Mouse (Mus musculus): ENCODE results near the gene Olfr194.
"Not testable (repeated sequence)": the region's sequence is repeated elsewhere in the genome, so short reads cannot be mapped to it uniquely, and the experiment has no call there.

Olfr194 gene

DNA sequence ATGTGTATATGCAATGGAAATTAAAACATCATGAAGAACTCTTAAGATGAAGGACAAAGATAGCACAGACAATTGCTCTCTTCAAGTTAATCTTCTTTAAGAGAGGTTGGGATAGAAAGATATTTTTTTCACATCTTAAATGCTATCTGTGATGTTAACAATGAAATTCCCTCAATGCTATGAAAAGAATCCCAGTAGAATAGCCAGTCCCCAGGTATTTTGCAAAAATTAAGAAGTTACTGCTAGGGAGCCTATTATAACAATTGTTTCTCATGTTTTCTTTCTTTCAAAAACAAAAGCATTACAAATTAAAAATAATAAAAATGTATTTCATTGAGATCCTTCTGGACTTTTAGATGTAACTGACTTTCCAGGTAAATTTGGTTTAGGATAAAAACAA, at the start of gene Olfr194:
TSS of gene Olfr194 (minus strand) at position 101 of the 400 bp plus-strand sequence.
- no peak for DNase-seq (ENCODE audit: inconsistent ontology term)

DNA sequence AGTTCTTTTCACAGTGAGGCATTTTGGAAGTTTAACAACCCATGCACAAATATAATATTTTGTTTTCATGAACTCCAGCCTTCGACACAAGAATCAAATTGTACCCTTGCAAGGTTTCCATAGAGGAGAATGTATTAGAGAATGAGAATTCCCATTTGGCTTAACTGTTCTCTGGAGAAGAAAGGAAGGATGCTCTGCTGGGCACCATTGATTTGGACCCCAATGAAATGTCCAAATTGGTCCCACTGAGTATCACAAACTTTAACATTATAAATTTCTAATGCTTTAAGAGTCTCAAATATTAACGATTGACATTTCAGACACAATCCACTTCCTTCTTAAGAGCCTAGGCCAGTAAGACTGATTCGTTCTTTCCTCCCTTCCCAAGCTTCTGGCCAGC, 49.5 kb upstream of the Olfr194 start, which contains the start of gene Olfr196:
TSS of gene Olfr196 (minus strand) at position 101 of the 400 bp plus-strand sequence.
- DNase-seq (ENCODE audit: inconsistent ontology term), result no peak

DNA sequence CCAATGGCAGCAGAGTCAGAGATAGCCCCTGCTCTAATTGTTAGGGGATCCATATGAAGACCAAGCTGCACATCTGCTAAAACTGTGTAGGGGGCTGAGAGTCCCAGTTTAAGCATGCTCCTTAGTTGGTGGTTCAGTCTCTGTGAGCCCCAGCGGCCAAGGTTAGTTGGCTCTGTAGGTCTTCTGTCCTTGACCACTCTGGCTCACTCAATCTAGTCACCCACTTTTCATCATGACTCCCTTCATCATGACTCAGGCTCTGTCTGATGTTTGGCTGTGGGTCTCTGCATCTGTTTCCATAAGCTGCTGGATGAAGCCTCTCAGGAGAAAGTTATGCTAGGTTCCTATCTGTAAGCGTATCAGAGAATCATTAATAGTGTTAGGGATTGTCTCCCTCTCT, 31.1 kb upstream of the Olfr194 start:
- no peak for DNase-seq (ENCODE audit: inconsistent ontology term)

DNA sequence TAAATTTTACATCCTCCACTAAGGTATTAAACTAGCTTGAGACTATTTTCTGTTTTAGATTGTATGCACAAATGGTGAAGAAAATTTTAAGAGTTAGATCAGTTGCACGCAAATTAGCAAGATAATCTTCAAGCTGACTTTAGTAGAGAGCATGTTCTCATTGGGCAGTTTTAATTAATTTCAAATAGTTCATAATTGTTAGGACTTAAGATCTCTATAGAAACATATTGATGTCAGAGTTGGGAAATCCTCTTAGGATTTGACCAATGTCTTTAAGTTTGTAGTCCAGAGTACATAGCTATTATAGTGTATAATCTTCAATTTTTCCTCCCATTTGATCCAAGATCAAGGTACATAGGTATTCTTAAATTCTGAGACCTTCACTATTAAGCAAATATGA, 25.9 kb upstream of the Olfr194 start, which contains the start of gene Olfr195:
TSS of gene Olfr195 (plus strand) at position 301 of the 400 bp plus-strand sequence.
- DNase-seq (ENCODE audit: inconsistent ontology term), result no peak

DNA sequence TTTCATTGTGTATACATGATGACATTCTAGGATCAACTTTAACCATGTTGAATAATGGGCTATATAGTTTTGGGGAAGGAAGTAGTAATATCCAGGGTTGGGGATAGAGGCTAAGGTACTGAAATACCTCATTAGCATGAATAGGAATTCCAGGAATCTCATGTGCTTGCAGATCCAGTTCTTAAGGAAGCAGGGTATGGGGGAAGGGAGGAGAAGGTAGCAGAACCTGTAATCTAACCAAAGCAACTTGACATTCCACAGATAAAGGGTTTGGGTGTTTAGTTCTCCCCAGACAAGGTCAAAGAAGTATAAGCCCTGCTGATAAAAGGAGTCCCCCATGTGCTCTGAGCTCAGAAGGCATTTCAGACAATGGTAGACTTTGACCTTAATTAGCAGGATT, 20.2 kb upstream of the Olfr194 start:
- no peak for DNase-seq (ENCODE audit: inconsistent ontology term)

DNA sequence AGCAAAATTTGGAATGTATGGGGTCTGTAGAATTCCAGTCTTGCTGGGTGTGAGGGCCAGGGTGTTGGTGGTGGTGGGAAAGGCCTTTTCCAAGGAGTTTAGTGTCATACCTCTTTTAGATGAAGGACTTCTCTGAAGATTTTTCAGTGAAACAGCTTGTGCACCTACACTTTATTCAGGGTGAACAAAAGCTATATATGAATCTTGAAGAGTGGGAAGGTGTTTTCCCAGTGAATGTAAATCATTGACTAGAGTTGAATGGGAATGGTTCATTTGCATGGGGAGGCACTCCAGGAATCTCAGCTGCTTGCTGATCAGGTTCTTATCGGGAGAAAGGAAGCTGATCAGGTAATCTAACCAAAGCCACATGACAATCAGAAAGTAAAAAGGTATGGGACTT, 9.9 kb upstream of the Olfr194 start:
- DNase-seq (ENCODE audit: inconsistent ontology term), result no peak

DNA sequence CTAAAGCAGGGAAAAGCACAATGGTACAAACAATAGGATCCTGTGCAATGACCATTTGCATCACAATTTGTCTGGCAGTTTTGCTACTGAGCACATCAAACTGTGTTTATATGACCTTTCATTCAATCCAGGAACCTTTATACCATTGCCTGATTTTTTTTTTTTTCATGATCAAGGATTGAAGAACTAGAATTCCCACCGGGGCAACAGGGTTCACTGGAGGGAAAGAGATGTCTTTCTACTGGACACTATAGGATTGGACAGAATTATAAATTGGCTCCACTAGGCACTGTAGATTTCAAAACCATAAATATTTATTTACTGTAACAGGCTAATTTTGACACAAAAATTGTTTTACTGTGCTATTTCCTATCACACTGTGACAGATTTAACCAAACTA, 9.1 kb downstream of the Olfr194 start, which contains the start of gene Olfr193:
TSS of gene Olfr193 (minus strand) at position 101 of the 400 bp plus-strand sequence.
- no peak for DNase-seq (ENCODE audit: inconsistent ontology term)

DNA sequence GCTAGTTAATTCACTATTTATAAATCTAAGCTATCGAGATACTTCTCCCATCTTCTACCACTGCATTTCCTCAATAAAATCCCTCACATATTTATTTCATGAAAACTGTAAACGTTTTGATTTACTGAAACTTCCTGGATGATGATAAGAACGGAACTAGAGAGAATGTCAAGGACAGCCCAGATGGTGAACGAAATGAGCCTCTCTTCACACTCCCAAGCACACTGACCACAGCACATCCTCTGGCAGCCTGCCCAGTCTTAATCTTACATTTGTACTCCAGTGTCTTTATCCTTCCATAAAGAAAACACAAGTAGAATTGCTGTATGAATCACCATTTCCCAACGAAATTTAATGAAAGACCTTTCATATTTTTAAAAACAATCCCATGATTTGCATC, 12.3 kb downstream of the Olfr194 start:
- DNase-seq (ENCODE audit: inconsistent ontology term), result not testable (repeated sequence)

DNA sequence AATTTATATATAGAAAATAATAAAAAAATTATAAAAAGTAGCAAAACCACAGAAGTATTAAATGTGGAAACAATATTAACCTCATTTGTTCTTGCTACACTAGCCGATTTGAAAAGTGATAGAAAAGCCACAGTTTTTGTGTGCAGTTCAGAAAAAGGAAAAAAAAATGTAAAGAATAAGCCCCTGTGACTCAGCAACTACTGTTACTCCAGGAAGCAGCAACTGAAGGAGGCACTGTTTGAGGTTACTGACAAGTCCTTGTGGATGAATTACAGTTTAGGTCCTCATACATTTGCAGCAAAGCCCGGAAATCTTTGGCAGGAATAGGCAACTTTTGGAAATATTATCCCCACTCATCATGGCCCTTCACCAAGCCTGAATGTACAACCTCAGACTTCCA, 15.6 kb downstream of the Olfr194 start:
- no peak for DNase-seq (ENCODE audit: inconsistent ontology term)

DNA sequence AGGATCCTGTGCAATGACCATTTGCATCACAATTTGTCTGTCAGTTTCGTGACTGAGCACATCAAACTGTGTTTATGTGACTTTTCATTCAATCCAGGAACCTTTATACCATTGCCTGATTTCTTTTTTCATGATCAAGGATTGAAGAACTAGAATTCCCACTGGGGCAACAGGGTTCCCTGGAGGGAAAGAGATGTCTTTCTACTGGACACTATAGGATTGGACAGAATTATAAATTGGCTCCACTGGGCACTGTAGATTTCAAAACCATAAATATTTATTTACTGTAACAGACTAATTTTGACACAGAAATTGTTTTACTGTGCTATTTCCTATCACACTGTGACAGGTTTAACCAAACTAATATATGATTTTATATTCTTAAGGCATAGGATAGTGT, 31.1 kb downstream of the Olfr194 start, which contains the start of gene Olfr191:
TSS of gene Olfr191 (minus strand) at position 101 of the 400 bp plus-strand sequence.
- not testable (repeated sequence) for DNase-seq (ENCODE audit: inconsistent ontology term)

DNA sequence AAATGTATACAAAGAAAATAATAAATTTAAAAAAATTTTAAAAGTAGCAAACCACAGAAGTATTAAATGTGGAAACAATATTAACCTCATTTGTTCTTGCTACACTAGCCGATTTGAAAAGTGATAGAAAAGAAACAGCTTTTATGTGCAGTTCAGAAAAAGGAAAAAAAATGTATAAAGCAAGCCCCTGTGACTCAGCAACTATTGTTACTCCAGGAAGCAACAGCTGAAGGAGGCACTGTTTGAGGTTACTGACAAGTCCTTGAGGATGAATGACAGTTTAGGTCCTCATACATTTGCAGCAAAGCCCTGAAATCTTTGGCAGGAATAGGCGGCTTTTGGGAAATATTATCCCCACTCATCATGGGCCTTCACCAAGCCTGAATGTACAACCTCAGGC, 39.8 kb downstream of the Olfr194 start:
- not testable (repeated sequence) for DNase-seq (ENCODE audit: inconsistent ontology term)

DNA sequence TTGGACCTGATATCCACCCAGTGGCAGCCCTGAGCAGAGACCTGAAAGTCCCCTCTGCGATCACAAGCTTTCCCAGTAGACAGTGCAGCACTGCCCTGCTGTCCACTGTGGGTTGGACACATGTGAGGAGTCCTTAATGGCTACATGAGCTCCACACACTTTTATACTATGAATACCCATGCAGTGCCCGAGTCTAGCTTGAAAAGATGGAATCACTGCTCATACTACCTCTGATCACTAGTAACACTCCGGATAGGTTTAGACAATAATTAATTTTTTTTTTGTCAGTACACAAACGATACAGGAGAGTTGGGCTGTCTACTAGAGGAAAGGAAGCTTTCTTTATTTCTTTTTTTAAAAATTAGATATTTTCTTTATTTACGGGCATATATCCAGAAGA, 43.0 kb downstream of the Olfr194 start, which contains the start of gene Olfr190:
TSS of gene Olfr190 (minus strand) at position 101 of the 400 bp plus-strand sequence.
- DNase-seq (ENCODE audit: inconsistent ontology term), result no peak

DNA sequence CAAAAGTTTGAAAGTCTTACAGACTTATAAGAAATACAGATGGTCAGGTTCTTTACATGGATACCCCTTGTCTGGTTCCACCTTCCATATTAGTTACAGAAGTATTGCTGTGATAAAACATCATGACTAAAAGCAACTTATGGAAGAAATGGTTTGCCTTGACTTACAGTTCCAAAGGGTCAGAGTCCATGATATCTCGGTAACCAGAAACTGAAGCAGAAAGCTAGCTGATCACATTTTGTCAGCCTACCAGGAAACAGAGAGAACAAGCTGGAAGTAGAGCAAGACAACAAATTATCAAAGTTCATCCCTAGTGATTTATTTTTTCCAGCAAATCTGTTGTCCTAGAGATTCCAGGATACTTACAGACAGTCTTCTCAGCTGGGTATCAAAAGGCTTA, 47.3 kb downstream of the Olfr194 start:
- DNase-seq (ENCODE audit: inconsistent ontology term), result no peak

DNA sequence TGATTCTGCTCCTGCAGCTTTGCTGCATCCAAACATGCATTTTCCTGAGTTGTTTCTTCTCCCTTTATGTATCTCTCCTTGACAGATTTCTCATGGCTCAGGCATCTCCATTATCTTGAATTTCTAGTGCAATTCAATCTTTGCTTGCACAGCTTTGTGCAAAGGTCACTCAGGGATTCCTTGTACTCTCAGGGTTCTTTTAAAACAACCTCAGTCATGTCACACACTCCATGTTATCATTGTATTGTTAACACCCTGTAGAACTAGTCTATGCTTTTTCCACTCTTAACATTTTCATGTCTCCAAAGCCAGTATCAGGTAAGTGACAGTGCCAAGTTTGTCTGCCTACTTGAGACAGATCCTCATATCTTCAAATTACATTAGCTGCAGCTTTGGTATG, 49.1 kb downstream of the Olfr194 start:
- DNase-seq (ENCODE audit: inconsistent ontology term), result no peak

All from Muller cell, postnatal 12 days (primary cell).